ENCODE assay signal across 12 mouse cellular contexts in genomic region chr9:43122379-43122778, GRCm38 (mm10). TPM values are rescaled to one million over a fixed set of nuclear protein-coding genes. Genes with fewer than 3 reads are reported as not detected.
DNase-seq lines count a peak whose midpoint lies in the region; ATAC-seq and TF ChIP-seq lines count a peak whose summit lies in the region.
"Had no signal": no experiment of that assay in that cellular context is flagged by ENCODE, and none has a peak within 500 bp of the region (broad histone marks: within the 10 kb centered on the region; RNA-seq: fewer than 3 reads in every experiment).

No protein-coding gene starts in this region.

- no peak for TF ChIP-seq POLR2A in CH12.LX (IDR thresholded peaks at IDR 0.05; ENCODE audit: low read depth, low read length)

- no peak overlapping the region for H3K9ac ChIP-seq in forebrain, postnatal 0 days
- H3K9ac ChIP-seq in forebrain, embryonic 12.5 days = no peak overlapping the region
- H3K9ac ChIP-seq in CH12.LX (ENCODE audit: insufficient read depth, low read depth) = no peak overlapping the region
- H3K9ac ChIP-seq: hindbrain, embryonic 15.5 days; limb, embryonic 12.5 days had no signal

- H3K27ac ChIP-seq in forebrain, postnatal 0 days (ENCODE audit: low read depth, low read length) = no peak overlapping the region
- no peak overlapping the region for H3K27ac ChIP-seq in forebrain, embryonic 12.5 days
- no peak overlapping the region for H3K27ac ChIP-seq in layer of hippocampus, adult 2 months
- H3K27ac ChIP-seq in CH12.LX (ENCODE audit: insufficient read depth, low read depth) = no peak overlapping the region
- H3K27ac ChIP-seq: hindbrain, embryonic 15.5 days; limb, embryonic 12.5 days had no signal

- no peaks in the 10 kb centered on the region for H3K79me2 ChIP-seq in CH12.LX (replicated peaks; ENCODE audit: control insufficient read depth, extremely low read depth, insufficient read depth, poor library complexity, severe bottlenecking)

- TF ChIP-seq CTCF in forebrain, postnatal 0 days (IDR thresholded peaks at IDR 0.05; ENCODE audit: low read depth) = peak; percentile 22
- peak; percentile 77 for TF ChIP-seq CTCF in layer of hippocampus, adult 2 months (conservative IDR thresholded peaks at IDR 0.05)
- TF ChIP-seq CTCF in CH12.LX (conservative IDR thresholded peaks at IDR 0.05 in 1 of 2, IDR thresholded peaks at IDR 0.05 in 1 of 2; ENCODE audit: low read depth in 2 of 2, low read length in 2 of 2) = peak in 1 of 2 experiments; percentile 59; a peak in 2 of 4 replicates

- DNase-seq in forebrain, postnatal 0 days = no peak
- no peak for DNase-seq in layer of hippocampus, adult 2 months (ENCODE audit: low spot score in 2 of 2)
- DNase-seq in layer of hippocampus, adult 9-11 months = no peak
- DNase-seq in CH12.LX (ENCODE audit: extremely low read depth) = no peak
- DNase-seq in frontal cortex, postnatal 36 days (ENCODE audit: low spot score in 2 of 2) = no peak
- no peak for DNase-seq in cerebellum, adult 8-10 months
- DNase-seq: cerebellum, adult 18-20 months; thymus, postnatal 14 days had no signal

- no peak for TF ChIP-seq EP300 in CH12.LX (IDR thresholded peaks at IDR 0.05; ENCODE audit: low read length)

- WGBS in forebrain, postnatal 0 days = 36% methylated on average over 1 of the region's 1 CpGs
- WGBS in forebrain, embryonic 12.5 days = 52% methylated on average over 1 of the region's 1 CpGs

- no peak overlapping the region for H3K4me2 ChIP-seq in forebrain, postnatal 0 days (ENCODE audit: low read depth)
- no peak overlapping the region for H3K4me2 ChIP-seq in forebrain, embryonic 12.5 days
- H3K4me2 ChIP-seq in CH12.LX (ENCODE audit: insufficient read depth, low read depth, poor library complexity, severe bottlenecking) = no peak overlapping the region
- H3K4me2 ChIP-seq: hindbrain, embryonic 15.5 days; limb, embryonic 12.5 days had no signal

- no peaks in the 10 kb centered on the region for H3K27me3 ChIP-seq in forebrain, postnatal 0 days (ENCODE audit: insufficient read depth, low read length)
- no peaks in the 10 kb centered on the region for H3K27me3 ChIP-seq in forebrain, embryonic 12.5 days
- H3K27me3 ChIP-seq in CH12.LX (replicated peaks) = peaks cover 9% of the 10 kb centered on the region
- H3K27me3 ChIP-seq: hindbrain, embryonic 15.5 days; limb, embryonic 12.5 days had no signal

- no peak overlapping the region for H3K4me3 ChIP-seq in forebrain, postnatal 0 days (ENCODE audit: low read depth, low read length)
- no peak overlapping the region for H3K4me3 ChIP-seq in forebrain, embryonic 12.5 days (replicated peaks)
- no peak overlapping the region for H3K4me3 ChIP-seq in layer of hippocampus, adult 2 months
- no peak overlapping the region for H3K4me3 ChIP-seq in CH12.LX (replicated peaks in 1 of 3; ENCODE audit: low read depth in 2 of 3, low read length in 2 of 3, poor library complexity in 1 of 3)
- H3K4me3 ChIP-seq: hindbrain, embryonic 15.5 days; limb, embryonic 12.5 days had no signal

- ATAC-seq in forebrain, postnatal 0 days = no peak
- no peak for ATAC-seq in forebrain, embryonic 12.5 days (ENCODE audit: low FRiP score)
- ATAC-seq in erythroblast, adult 5-6 weeks (replicated peaks; ENCODE audit: low FRiP score, poor library complexity, severe bottlenecking) = peak; percentile 77

- no peaks in the 10 kb centered on the region for H3K9me3 ChIP-seq in forebrain, postnatal 0 days (ENCODE audit: low read length)
- H3K9me3 ChIP-seq in forebrain, embryonic 12.5 days = no peaks in the 10 kb centered on the region
- H3K9me3 ChIP-seq in CH12.LX (replicated peaks; ENCODE audit: low read length) = no peaks in the 10 kb centered on the region
- H3K9me3 ChIP-seq: hindbrain, embryonic 15.5 days; limb, embryonic 12.5 days had no signal

- no peaks in the 10 kb centered on the region for H3K36me3 ChIP-seq in forebrain, postnatal 0 days (ENCODE audit: insufficient read depth)
- H3K36me3 ChIP-seq in forebrain, embryonic 12.5 days (replicated peaks) = no peaks in the 10 kb centered on the region
- H3K36me3 ChIP-seq in CH12.LX (replicated peaks in 1 of 2; ENCODE audit: control insufficient read depth in 1 of 2, insufficient read depth in 1 of 2, low read length in 1 of 2) = no peaks in the 10 kb centered on the region
- H3K36me3 ChIP-seq: hindbrain, embryonic 15.5 days; limb, embryonic 12.5 days had no signal

- peak; percentile 36 for TF ChIP-seq RAD21 in CH12.LX (IDR thresholded peaks at IDR 0.05; ENCODE audit: low read depth, low read length)

- no peaks in the 10 kb centered on the region for H3K4me1 ChIP-seq in forebrain, postnatal 0 days (ENCODE audit: insufficient read depth)
- no peaks in the 10 kb centered on the region for H3K4me1 ChIP-seq in forebrain, embryonic 12.5 days
- H3K4me1 ChIP-seq in CH12.LX (ENCODE audit: control insufficient read depth in 1 of 2, insufficient read depth in 2 of 2) = no peaks in the 10 kb centered on the region
- H3K4me1 ChIP-seq: hindbrain, embryonic 15.5 days; limb, embryonic 12.5 days had no signal

- dilution Hi-C loops in CH12.LX (cut with MboI; ENCODE audit: extremely low pct_ligation_motif_present, extremely low pct_unique_long_range_greater_than_20kb, low sequenced_read_pairs) = no loop called here

- in situ Hi-C loops in CH12.LX (cut with MboI; ENCODE audit: low pct_ligation_motif_present, low pct_unique_long_range_greater_than_20kb, low sequenced_read_pairs) = no loop called here

TF ChIP-seq in CH12.LX, 34 proteins besides CTCF, POLR2A, EP300 and RAD21:
- TF ChIP-seq TCF12 (IDR thresholded peaks at IDR 0.05; ENCODE audit: low read depth, low read length) (no peak), IRF4 (IDR thresholded peaks at IDR 0.05; ENCODE audit: low read depth, low read length) (no peak), SMC3 (IDR thresholded peaks at IDR 0.05; ENCODE audit: low read depth, low read length) (peak; percentile 31; the same call in 1 of the 2 replicates), SIN3A (IDR thresholded peaks at IDR 0.05; ENCODE audit: low read length) (no peak), BHLHE40 (IDR thresholded peaks at IDR 0.05; ENCODE audit: low read depth, low read length) (no peak), MAZ (IDR thresholded peaks at IDR 0.05; ENCODE audit: low read depth, low read length) (no peak)

RNA-seq across cellular contexts. Expression of gene Tmem136, which starts 6.0 kb away (rescaled TPM):
- total RNA-seq in forebrain, postnatal 0 days (2014; rRNA removed) = 6.0 and 6.2 TPM in 2 replicates
- polyA plus RNA-seq in forebrain, postnatal 0 days (2015; fragmentation: Nextera tagmentation; extraction: Ambion mirVana) = 6.8 and 7.5 TPM in 2 replicates
- 11.4 and 12.1 TPM in 2 replicates for polyA plus RNA-seq in forebrain, embryonic 12.5 days (2016; fragmentation: Nextera tagmentation; extraction: Ambion mirVana)
- 10 to 100 TPM; 23.5 to 25.5 TPM for total RNA-seq in layer of hippocampus, adult 2 months (2021)
- total RNA-seq in CH12.LX (2012; rRNA removed) = 2.3 and 3.8 TPM in 2 replicates
- total RNA-seq in CH12.LX (2014; rRNA removed) = 0.17 and 0.38 TPM in 2 replicates
- 0.34 and 0.52 TPM in 2 replicates for polyA plus RNA-seq in CH12.LX (2012; ENCODE audit: insufficient read length, low read depth)
- 0.38 and 5.6 TPM in 2 replicates for total RNA-seq in erythroblast, adult 5-6 weeks (2015; ENCODE audit: low replicate concordance)
- 1.9 and 3.1 TPM in 2 replicates for total RNA-seq in erythroblast, adult 5-6 weeks (2017; ENCODE audit: low replicate concordance)

RNA-seq across cellular contexts. Expression of gene Arhgef12, which starts 15.3 kb away (rescaled TPM):
- total RNA-seq in forebrain, postnatal 0 days (2014; rRNA removed) = 91.7 and 98.7 TPM in 2 replicates
- polyA plus RNA-seq in forebrain, postnatal 0 days (2015; fragmentation: Nextera tagmentation; extraction: Ambion mirVana) = 6.5 and 12.2 TPM in 2 replicates
- 14.2 and 17.8 TPM in 2 replicates for polyA plus RNA-seq in forebrain, embryonic 12.5 days (2016; fragmentation: Nextera tagmentation; extraction: Ambion mirVana)
- total RNA-seq in layer of hippocampus, adult 2 months (2021) = 100 to 1,000 TPM; 146 to 162 TPM
- total RNA-seq in CH12.LX (2012; rRNA removed) = 8.7 and 10.4 TPM in 2 replicates
- total RNA-seq in CH12.LX (2014; rRNA removed) = 4.7 and 4.9 TPM in 2 replicates
- 7.8 and 9.4 TPM in 2 replicates for polyA plus RNA-seq in CH12.LX (2012; ENCODE audit: insufficient read length, low read depth)
- 165 and 220 TPM in 2 replicates for total RNA-seq in erythroblast, adult 5-6 weeks (2015; ENCODE audit: low replicate concordance)
- 344 and 355 TPM in 2 replicates for total RNA-seq in erythroblast, adult 5-6 weeks (2017; ENCODE audit: low replicate concordance)
